Mouse (Mus musculus) ES-E14 (cell line): Measurements from ENCODE around the gene Nol4l. TPM values are rescaled to one million over a fixed set of nuclear protein-coding genes. Genes with fewer than 3 reads are reported as not detected.

ENCODE experiments used
- DNase-seq: peaks from one replicate; pipeline ENCODE4 v3.0.0-alpha.2; 2013; ENCODE audit warnings: low read depth, low spot score
- H3K27ac ChIP-seq: 2 replicates; pipeline ENCODE4 v1.5.1; 2012; ENCODE audit warnings: low read depth, mild to moderate bottlenecking, low read length, moderate library complexity, mixed read lengths; ENCODE audit not compliant: poor library complexity, insufficient read depth, severe bottlenecking
- H3K36me3 ChIP-seq: 2 replicates; pipeline ENCODE4 v1.6.1; 2012; ENCODE audit warnings: mild to moderate bottlenecking, low read length, moderate library complexity, mixed read lengths; ENCODE audit not compliant: control insufficient read depth, poor library complexity, insufficient read depth, severe bottlenecking
- H3K4me1 ChIP-seq, 2 experiments: fragments of 150-350 bp in 1 of 2; sonication (generic) in 1 of 2; 2 replicates each; pipeline ENCODE4 v1.6.1; 2012; ENCODE audit warnings: low read length in 2 of 2, mild to moderate bottlenecking in 1 of 2, mixed read lengths in 1 of 2; ENCODE audit not compliant: control insufficient read depth in 2 of 2, insufficient read depth in 2 of 2, poor library complexity in 1 of 2
- H3K4me3 ChIP-seq, 2 experiments: fragments of 150-350 bp in 1 of 2; sonication (generic) in 1 of 2; 2 replicates each; pipeline ENCODE4 v1.5.1; 2012; ENCODE audit warnings: low read length in 2 of 2, low read depth in 1 of 2, mild to moderate bottlenecking in 1 of 2, mixed read lengths in 1 of 2; ENCODE audit not compliant: insufficient read depth in 1 of 2, poor library complexity in 1 of 2, severe bottlenecking in 1 of 2
- H3K9ac ChIP-seq: 2 replicates; pipeline ENCODE4 v1.6.1; 2012; ENCODE audit warnings: low read depth, mild to moderate bottlenecking, low read length, mixed read lengths; ENCODE audit not compliant: poor library complexity, insufficient read depth, severe bottlenecking
- H3K9me3 ChIP-seq: fragments of 150-350 bp; sonication (generic); 2 replicates; pipeline ENCODE4 v1.6.1; 2012; ENCODE audit warnings: low read depth, mild to moderate bottlenecking, low read length; ENCODE audit not compliant: control insufficient read depth, insufficient read depth
- CHD2 ChIP-seq: IDR thresholded peaks from 2 replicates; pipeline ENCODE4 v1.6.1; 2014; ENCODE audit warnings: mild to moderate bottlenecking, low read depth, low read length, inconsistent platforms
- HCFC1 ChIP-seq: IDR thresholded peaks from 2 replicates; pipeline ENCODE4 v1.6.1; 2012; ENCODE audit warnings: low read length, inconsistent platforms, borderline replicate concordance; ENCODE audit not compliant: insufficient read depth
- MAFK ChIP-seq: IDR thresholded peaks from 2 replicates; pipeline ENCODE4 v1.6.1; 2014; ENCODE audit warnings: mild to moderate bottlenecking, low read depth, low read length, inconsistent platforms; ENCODE audit not compliant: insufficient read depth
- ZC3H11A ChIP-seq: IDR thresholded peaks from 2 replicates; pipeline ENCODE4 v1.6.1; 2012; ENCODE audit warnings: low read depth, mild to moderate bottlenecking, inconsistent platforms, low read length, borderline replicate concordance
- ZNF384 ChIP-seq: IDR thresholded peaks from 2 replicates; pipeline ENCODE4 v1.6.1; 2012; ENCODE audit warnings: low read depth, low read length, inconsistent platforms
- in situ Hi-C, 2 experiments: fragments of 600-800 bp; cut with MboI; formaldehyde crosslinking; loops; one replicate each; pipeline ENCODE4 v1.15.1; 2025; ENCODE audit warnings: low sequenced_read_pairs in 2 of 2, inconsistent platforms in 1 of 2; ENCODE audit not compliant: unreplicated experiment in 2 of 2
- total RNA-seq: library from RNA; depleted of rRNA; stranded (reverse); fragments of 300-350 nt; gene quantifications from 2 replicates; pipeline ENCODE4 v1.2.3, GENCODE M21; 2012

Gene Nol4l
- total RNA-seq, 1 experiment, result 3.8 TPM

GRCm38 (mm10) chr2:153556208-153556607, 26.4 kb upstream of the Nol4l start:
- H3K27ac ChIP-seq, result no peak overlapping the region
- in situ Hi-C loops, result no loop called here
- no peaks in the 10 kb centered on the region for H3K36me3 ChIP-seq
- DNase-seq, result no peak
- H3K4me1 ChIP-seq, result peaks cover 0 to 4% of the 10 kb centered on the region in 2 experiments; a peak in 2 of 4 replicates
- H3K4me3 ChIP-seq, result peak overlapping the region; percentile 22 to 48; a peak in 3 of 4 replicates
- no peaks in the 10 kb centered on the region for H3K9me3 ChIP-seq
- TF ChIP-seq ZC3H11A (no peak), ZNF384 (no peak), CHD2 (no peak), HCFC1 (no peak), MAFK (no peak)
- no peak overlapping the region for H3K9ac ChIP-seq

DNA sequence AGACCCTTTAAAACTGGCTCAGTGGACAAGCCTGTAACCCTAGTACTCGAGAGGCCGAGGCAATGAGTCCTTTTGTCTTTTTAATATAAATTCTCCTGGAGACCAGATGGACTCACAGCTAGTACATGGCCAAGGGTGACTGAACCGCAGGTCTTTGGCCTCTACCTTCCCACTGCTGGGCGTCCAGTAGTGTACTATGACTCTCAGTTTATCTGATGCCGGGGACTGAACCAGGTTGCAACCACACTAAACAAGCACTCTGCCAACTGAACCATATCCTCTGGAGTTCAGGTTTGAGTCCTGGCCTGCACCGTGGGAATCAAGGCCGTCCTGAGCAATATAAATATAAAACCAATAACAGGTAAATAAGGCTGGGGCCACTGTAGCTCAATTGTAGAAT, 24.8 kb upstream of the Nol4l start:
- H3K4me1 ChIP-seq, result peaks cover 2 to 3% of the 10 kb centered on the region in 2 experiments; a peak in 3 of 4 replicates
- no peak overlapping the region for H3K9ac ChIP-seq
- no peaks in the 10 kb centered on the region for H3K36me3 ChIP-seq
- no peak for DNase-seq
- no peak overlapping the region for H3K4me3 ChIP-seq
- in situ Hi-C loops, result no loop called here
- no peak overlapping the region for H3K27ac ChIP-seq
- no peak for TF ChIP-seq CHD2
- TF ChIP-seq ZNF384, result no peak
- no peak for TF ChIP-seq ZC3H11A
- no peak for TF ChIP-seq HCFC1
- no peak for TF ChIP-seq MAFK
- no peaks in the 10 kb centered on the region for H3K9me3 ChIP-seq

- Histone ChIP-seq H3K4me1 (peaks cover 13 to 31% of the 10 kb centered on the region in 2 experiments), H3K9me3 (no peaks in the 10 kb centered on the region), H3K36me3 (no peaks in the 10 kb centered on the region), H3K9ac (no peak overlapping the region), H3K4me3 (no peak overlapping the region), H3K27ac (no peak overlapping the region)
- in situ Hi-C loops, result no loop called here
- TF ChIP-seq HCFC1 (no peak), ZNF384 (no peak), ZC3H11A (no peak), MAFK (no peak), CHD2 (no peak)
- DNase-seq, result no peak
These were observed 19.7 kb upstream of the Nol4l start for GRCm38 (mm10) chr2:153549486-153549885.

GRCm38 (mm10) chr2:153548221-153548923, 18.6 kb upstream of the Nol4l start:
- TF ChIP-seq CHD2 (no peak), HCFC1 (no peak), ZC3H11A (no peak), ZNF384 (no peak), MAFK (no peak)
- Histone ChIP-seq H3K36me3 (no peaks in the 10 kb centered on the region), H3K9me3 (no peaks in the 10 kb centered on the region), H3K27ac (no peak overlapping the region), H3K9ac (no peak overlapping the region), H3K4me1 (peaks cover 13 to 31% of the 10 kb centered on the region in 2 experiments), H3K4me3 (no peak overlapping the region)
- in situ Hi-C loops, result no loop called here
- DNase-seq, result no peak

- H3K9me3 ChIP-seq, result no peaks in the 10 kb centered on the region
- DNase-seq, result no peak
- no peaks in the 10 kb centered on the region for H3K36me3 ChIP-seq
- no peak overlapping the region for H3K27ac ChIP-seq
- H3K4me3 ChIP-seq, result no peak overlapping the region
- in situ Hi-C loops, result no loop called here
- no peak overlapping the region for H3K9ac ChIP-seq
- H3K4me1 ChIP-seq, result peaks cover 13 to 31% of the 10 kb centered on the region in 2 experiments
- TF ChIP-seq HCFC1, result no peak
- TF ChIP-seq ZC3H11A, result no peak
- TF ChIP-seq CHD2, result no peak
These were observed 17.9 kb upstream of the Nol4l start for GRCm38 (mm10) chr2:153547633-153548032.
